Mouse (Mus musculus) testis, adult 2 months (tissue): ENCODE measurements at regions not wholly inside any gene's neighbourhood (a gene's known extent, or its start where the extent isn't known, plus 50 kb on each side); places are given as distances from the start of the nearest gene placed in this dataset.
"Not testable (repeated sequence)": the region's sequence is repeated elsewhere in the genome, so short reads cannot be mapped to it uniquely, and the experiment has no call there.

Source experiments
- H3K27ac ChIP-seq: fragments of 200-500 bp; 2 replicates; pipeline ENCODE4 v1.5.1; 2012; ENCODE audit warnings: low read depth, low read length; ENCODE audit not compliant: control insufficient read depth, insufficient read depth
- H3K27me3 ChIP-seq: fragments of 200-500 bp; 2 replicates; pipeline ENCODE4 v1.6.1; 2012; ENCODE audit warnings: mild to moderate bottlenecking, low read length, moderate library complexity; ENCODE audit not compliant: control insufficient read depth, insufficient read depth
- H3K36me3 ChIP-seq: fragments of 200-500 bp; 2 replicates; pipeline ENCODE4 v1.6.1; 2012; ENCODE audit warnings: mild to moderate bottlenecking, low read length; ENCODE audit not compliant: control insufficient read depth, insufficient read depth
- H3K4me1 ChIP-seq: fragments of 200-500 bp; 2 replicates; pipeline ENCODE4 v1.6.1; 2012; ENCODE audit warnings: low read length; ENCODE audit not compliant: control insufficient read depth, insufficient read depth
- H3K4me3 ChIP-seq: fragments of 200-500 bp; 2 replicates; pipeline ENCODE4 v1.5.1; 2012; ENCODE audit warnings: low read depth, mild to moderate bottlenecking, low read length, moderate library complexity, mixed read lengths; ENCODE audit not compliant: control insufficient read depth
- CTCF ChIP-seq: fragments of 200-500 bp; IDR thresholded peaks from 2 replicates; pipeline ENCODE4 v1.5.1; 2012; ENCODE audit warnings: low read depth, mild to moderate bottlenecking, inconsistent platforms, low read length, moderate library complexity; ENCODE audit not compliant: control insufficient read depth, insufficient read depth, insufficient replicate concordance
- POLR2A ChIP-seq: fragments of 200-500 bp; IDR thresholded peaks from 2 replicates; pipeline ENCODE4 v1.6.1; 2012; ENCODE audit warnings: low read depth, mild to moderate bottlenecking, inconsistent platforms, low read length, moderate library complexity; ENCODE audit not compliant: control insufficient read depth

DNA sequence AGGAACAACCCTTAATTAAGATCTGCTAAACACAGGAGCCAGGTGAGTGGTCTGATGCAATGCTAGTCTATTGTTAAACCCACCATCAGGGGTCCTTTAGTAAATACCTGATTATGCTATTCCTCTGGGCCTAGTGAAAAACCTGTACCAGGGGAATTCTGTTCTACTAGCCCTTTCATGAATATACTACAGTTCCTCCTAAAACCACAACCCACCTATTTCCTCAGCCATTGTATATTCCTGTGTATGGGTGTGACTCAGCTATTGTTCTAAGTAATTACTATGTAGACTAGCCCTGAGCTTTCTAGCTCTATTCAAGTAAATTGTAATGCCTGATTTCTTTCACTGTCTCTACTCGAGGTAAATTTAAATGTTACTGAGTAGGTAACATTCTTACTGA lies 57.0 kb upstream of the Egfem1 start:
- H3K36me3 ChIP-seq, H3K27ac ChIP-seq, H3K4me3 ChIP-seq, H3K27me3 ChIP-seq, H3K4me1 ChIP-seq: not testable (repeated sequence)

DNA sequence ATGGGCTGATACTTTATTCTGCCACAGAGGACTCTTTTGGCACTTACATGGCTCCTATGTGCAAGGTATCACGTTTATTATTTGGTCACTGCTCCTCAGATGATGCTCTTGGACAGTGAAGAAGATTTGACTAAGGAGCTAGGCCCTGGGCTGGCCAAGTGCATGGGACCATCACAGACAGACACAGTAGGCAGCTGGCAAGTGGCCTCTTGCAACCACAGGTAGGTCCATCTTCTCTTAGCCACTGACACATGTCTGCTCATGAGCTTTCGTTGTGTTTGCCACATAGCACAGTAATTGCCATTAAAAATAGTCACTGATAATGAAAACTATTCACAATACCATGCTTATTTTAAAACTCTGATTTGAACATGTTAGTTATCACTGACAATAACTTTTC lies 54.1 kb upstream of the Egfem1 start:
- no peaks in the 10 kb centered on the region for H3K36me3 ChIP-seq
- H3K27me3 ChIP-seq = no peaks in the 10 kb centered on the region
- no peak overlapping the region for H3K27ac ChIP-seq
- TF ChIP-seq CTCF (no peak), POLR2A (no peak)
- no peak overlapping the region for H3K4me3 ChIP-seq
- no peaks in the 10 kb centered on the region for H3K4me1 ChIP-seq

DNA sequence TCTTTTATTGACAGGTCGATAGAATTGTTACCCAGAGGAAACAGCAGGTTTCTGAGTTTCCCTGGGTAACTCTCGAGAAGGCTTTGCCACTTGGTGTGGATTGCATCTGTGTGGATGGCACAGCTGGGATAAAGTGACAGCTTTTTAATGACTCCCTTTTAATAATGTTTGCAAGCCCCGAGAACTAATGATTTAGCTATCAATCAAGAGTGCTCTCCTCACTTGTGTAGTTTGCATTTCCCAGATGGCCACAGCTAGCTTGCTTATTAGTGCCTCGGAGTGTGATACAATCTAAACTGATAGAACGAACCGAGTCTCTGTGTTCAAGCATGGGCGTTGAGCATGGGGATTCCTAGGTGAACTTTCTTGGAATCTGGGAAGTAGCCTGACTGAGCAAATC lies 51.0 kb upstream of the Egfem1 start:
- H3K36me3 ChIP-seq = no peaks in the 10 kb centered on the region
- no peak overlapping the region for H3K4me3 ChIP-seq
- H3K27ac ChIP-seq = no peak overlapping the region
- TF ChIP-seq POLR2A = no peak
- no peak for TF ChIP-seq CTCF
- H3K4me1 ChIP-seq = no peaks in the 10 kb centered on the region
- no peaks in the 10 kb centered on the region for H3K27me3 ChIP-seq

DNA sequence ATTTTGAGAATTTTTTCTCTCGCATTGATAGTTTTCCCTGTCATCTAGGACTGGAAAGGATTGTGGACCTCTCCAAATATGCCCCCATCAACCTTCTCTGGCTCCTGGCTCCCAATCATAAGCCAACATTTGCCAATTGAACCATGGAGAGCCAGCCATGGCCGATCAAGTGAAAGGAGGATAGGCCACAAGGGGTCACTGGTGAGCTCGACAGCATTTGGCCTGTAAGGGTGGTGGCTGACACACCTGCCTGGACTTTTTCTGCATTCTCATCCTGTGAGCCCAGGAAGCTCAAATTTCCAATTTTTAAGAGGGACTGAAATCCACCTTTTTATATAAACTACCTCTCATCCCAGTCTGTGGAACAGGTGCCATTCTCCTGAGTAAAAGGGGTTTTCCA lies 50.0 kb upstream of the Egfem1 start:
- Histone ChIP-seq H3K27ac (no peak overlapping the region), H3K4me1 (no peaks in the 10 kb centered on the region), H3K36me3 (no peaks in the 10 kb centered on the region), H3K27me3 (no peaks in the 10 kb centered on the region), H3K4me3 (no peak overlapping the region)
- TF ChIP-seq POLR2A = no peak
- peak; percentile 35; the same call in 1 of the 2 replicates for TF ChIP-seq CTCF
